8 mouse cellular contexts compared by ENCODE assay signal in genomic region chr10:17727926-17728279, GRCm38 (mm10). TPM values are rescaled to one million over a fixed set of nuclear protein-coding genes. Genes with fewer than 3 reads are reported as not detected.
DNase-seq lines count a peak whose midpoint lies in the region; ATAC-seq and TF ChIP-seq lines count a peak whose summit lies in the region.

No protein-coding gene starts in this region.

- H3K9me3 ChIP-seq in hindbrain, postnatal 0 days (ENCODE audit: low read length): no peaks in the 10 kb centered on the region
- no peaks in the 10 kb centered on the region for H3K9me3 ChIP-seq in lung, postnatal 0 days (ENCODE audit: low read length)
- H3K9me3 ChIP-seq in stomach, embryonic 16.5 days (replicated peaks; ENCODE audit: control insufficient read depth, low read length): no peaks in the 10 kb centered on the region

- H3K4me1 ChIP-seq in hindbrain, postnatal 0 days (ENCODE audit: insufficient read depth, low read length): no peaks in the 10 kb centered on the region
- no peaks in the 10 kb centered on the region; the same call in 1 of the 2 replicates for H3K4me1 ChIP-seq in lung, postnatal 0 days (ENCODE audit: insufficient read depth, low read depth, low read length)
- H3K4me1 ChIP-seq in stomach, embryonic 16.5 days (ENCODE audit: control insufficient read depth, insufficient read depth, low read length): peaks cover 16% of the 10 kb centered on the region

- H3K9ac ChIP-seq in hindbrain, postnatal 0 days (replicated peaks; ENCODE audit: low read length): peak overlapping the region; percentile 28
- H3K9ac ChIP-seq in lung, postnatal 0 days (replicated peaks; ENCODE audit: low read depth): no peak overlapping the region
- H3K9ac ChIP-seq in stomach, embryonic 16.5 days (ENCODE audit: low read length): 0 out of 2 replicates have a peak overlapping the region, but pooled peaks have one; percentile 5

- TF ChIP-seq EP300 in lung, postnatal 0 days (IDR thresholded peaks at IDR 0.05): peak; percentile 8; the same call in 1 of the 2 replicates

- no peaks in the 10 kb centered on the region for H3K27me3 ChIP-seq in hindbrain, postnatal 0 days (ENCODE audit: insufficient read depth, low read length)
- H3K27me3 ChIP-seq in lung, postnatal 0 days (replicated peaks; ENCODE audit: insufficient read depth, low read length): no peaks in the 10 kb centered on the region
- H3K27me3 ChIP-seq in stomach, embryonic 16.5 days (ENCODE audit: control insufficient read depth, insufficient read depth, low read length): no peaks in the 10 kb centered on the region

- DNase-seq in adrenal gland, postnatal 14 days: peak; percentile 32
- no peak for DNase-seq in adrenal gland, adult 2 months
- DNase-seq in A20 (ENCODE audit: low read depth, low spot score): peak; percentile 75
- peak; percentile 62 for DNase-seq in embryo, embryonic 9.5 days (ENCODE audit: extremely low spot score)
- peak; percentile 87 for DNase-seq in hindbrain, postnatal 0 days (ENCODE audit: low spot score)
- peak; percentile 93 for DNase-seq in lung, postnatal 0 days (ENCODE audit: low spot score)
- DNase-seq in right cerebral cortex, adult 18-20 months: no peak

- peak overlapping the region; percentile 64; the same call in 1 of the 2 replicates for H3K27ac ChIP-seq in hindbrain, postnatal 0 days
- no peak overlapping the region; the same call in 1 of the 2 replicates for H3K27ac ChIP-seq in lung, postnatal 0 days (ENCODE audit: low read length)
- H3K27ac ChIP-seq in stomach, embryonic 16.5 days (ENCODE audit: low read length): peak overlapping the region; percentile 64

- TF ChIP-seq CTCF in hindbrain, postnatal 0 days (IDR thresholded peaks at IDR 0.05; ENCODE audit: low read depth): peak; percentile 64
- TF ChIP-seq CTCF in lung, postnatal 0 days (IDR thresholded peaks at IDR 0.05): peak; percentile 65

- no peak for ATAC-seq in hindbrain, postnatal 0 days
- ATAC-seq in lung, postnatal 0 days: peak; percentile 5; the same call in 1 of the 2 replicates
- no peak for ATAC-seq in stomach, embryonic 16.5 days (ENCODE audit: insufficient read depth, low FRiP score)

- peak overlapping the region; percentile 98 for H3K4me3 ChIP-seq in hindbrain, postnatal 0 days (ENCODE audit: low read length)
- H3K4me3 ChIP-seq in lung, postnatal 0 days (ENCODE audit: low read depth, low read length): no peak overlapping the region
- 0 out of 2 replicates have a peak overlapping the region, but pooled peaks have one; percentile 7 for H3K4me3 ChIP-seq in stomach, embryonic 16.5 days (replicated peaks; ENCODE audit: low read length)

- 4% methylated on average over 5 of the region's 5 CpGs for WGBS in hindbrain, postnatal 0 days
- WGBS in lung, postnatal 0 days: 3% methylated on average over 5 of the region's 5 CpGs
- 4% methylated on average over 5 of the region's 5 CpGs for WGBS in stomach, embryonic 16.5 days

- H3K4me2 ChIP-seq in hindbrain, postnatal 0 days (ENCODE audit: low read depth, low read length): peak overlapping the region; percentile 65
- H3K4me2 ChIP-seq in lung, postnatal 0 days (replicated peaks; ENCODE audit: low read depth, low read length): no peak overlapping the region
- H3K4me2 ChIP-seq in stomach, embryonic 16.5 days (ENCODE audit: low read depth, low read length): peak overlapping the region; percentile 27; the same call in 1 of the 2 replicates

- no peaks in the 10 kb centered on the region for H3K36me3 ChIP-seq in hindbrain, postnatal 0 days (ENCODE audit: insufficient read depth, low read length)
- no peaks in the 10 kb centered on the region for H3K36me3 ChIP-seq in lung, postnatal 0 days (ENCODE audit: insufficient read depth, low read length)
- H3K36me3 ChIP-seq in stomach, embryonic 16.5 days (ENCODE audit: control insufficient read depth, insufficient read depth, low read length): no peaks in the 10 kb centered on the region

RNA-seq across cellular contexts. Expression of gene Cited2, which starts 4.9 kb away (rescaled TPM):
- total RNA-seq in adrenal gland, postnatal 14 days (2021): 75.6 and 77.2 TPM in 2 replicates
- total RNA-seq in adrenal gland, adult 2 months (2021): 10 to 100 TPM; 57.4 to 72.4 TPM
- polyA plus RNA-seq in adrenal gland, adult 2 months (2012; rRNA removed): 108 and 109 TPM in 2 replicates
- total RNA-seq in hindbrain, postnatal 0 days (2014; rRNA removed): 102 and 112 TPM in 2 replicates
- polyA plus RNA-seq in hindbrain, postnatal 0 days (2015; fragmentation: Nextera tagmentation; extraction: Ambion mirVana): 59.4 and 60.4 TPM in 2 replicates
- polyA plus RNA-seq in lung, postnatal 0 days (2015; fragmentation: Nextera tagmentation; extraction: Ambion mirVana): 53.4 and 57.9 TPM in 2 replicates
- polyA plus RNA-seq in stomach, embryonic 16.5 days (2015; fragmentation: Nextera tagmentation; extraction: Ambion mirVana): 19.1 and 20.7 TPM in 2 replicates

Comparison
In these comparisons a context has a peak if more than half of its experiments do, and no peak if none do; other contexts are left out.
1. DNase-seq: peak in adrenal gland, postnatal 14 days (single experiment), A20 (single experiment), embryo, embryonic 9.5 days (single experiment), hindbrain, postnatal 0 days (single experiment) and lung, postnatal 0 days (single experiment); none in adrenal gland, adult 2 months (single experiment) and right cerebral cortex, adult 18-20 months (single experiment).